Mouse (Mus musculus) CH12.LX (cell line): Measurements from ENCODE around the gene Rp9. TPM values are rescaled to one million over a fixed set of nuclear protein-coding genes. Genes with fewer than 3 reads are reported as not detected.

Source experiments
- DNase-seq: peaks from one replicate; pipeline ENCODE4 v3.0.0-alpha.2; 2013; ENCODE audit errors: extremely low read depth
- H3K27ac ChIP-seq: 2 replicates; pipeline ENCODE4 v1.5.1; 2012; ENCODE audit warnings: low read depth, mild to moderate bottlenecking, control low read depth, moderate library complexity; ENCODE audit not compliant: insufficient read depth
- H3K27me3 ChIP-seq: replicated peaks from 2 replicates; pipeline ENCODE3; 2012; ENCODE audit warnings: inconsistent platforms
- H3K36me3 ChIP-seq, 2 experiments: replicated peaks in 1 of 2; 2 replicates each; pipeline versions ENCODE3 to v1.6.1; 2012; ENCODE audit warnings: inconsistent platforms in 1 of 2, low read length in 1 of 2, mild to moderate bottlenecking in 1 of 2, mixed read lengths in 1 of 2, moderate library complexity in 1 of 2; ENCODE audit not compliant: control insufficient read depth in 1 of 2, insufficient read depth in 1 of 2
- H3K4me1 ChIP-seq, 2 experiments: 2 replicates each; pipeline ENCODE4 v1.6.1; 2012; ENCODE audit warnings: inconsistent platforms in 1 of 2, moderate library complexity in 1 of 2; ENCODE audit not compliant: insufficient read depth in 2 of 2, control insufficient read depth in 1 of 2
- H3K4me2 ChIP-seq: 2 replicates; pipeline ENCODE4 v1.6.1; 2012; ENCODE audit warnings: low read depth, mild to moderate bottlenecking, control low read depth; ENCODE audit not compliant: poor library complexity, insufficient read depth, severe bottlenecking
- H3K4me3 ChIP-seq, 3 experiments: fragments of 150-350 bp in 1 of 3; sonication (generic) in 1 of 3; replicated peaks in 1 of 3; 2 replicates each; pipeline versions ENCODE3 to v1.5.1; 2011 to 2012; ENCODE audit warnings: low read depth in 2 of 3, low read length in 2 of 3, mild to moderate bottlenecking in 2 of 3, moderate library complexity in 2 of 3, control low read depth in 1 of 3, improper control_type of control experiment in 1 of 3, inconsistent platforms in 1 of 3, mixed read lengths in 1 of 3; ENCODE audit not compliant: poor library complexity in 1 of 3
- H3K79me2 ChIP-seq: replicated peaks from 2 replicates; pipeline ENCODE4 v1.6.1; 2012; ENCODE audit warnings: mild to moderate bottlenecking, moderate library complexity; ENCODE audit not compliant: control insufficient read depth, poor library complexity, insufficient read depth, severe bottlenecking; ENCODE audit errors: extremely low read depth
- H3K9ac ChIP-seq: 2 replicates; pipeline ENCODE4 v1.6.1; 2012; ENCODE audit warnings: low read depth, mild to moderate bottlenecking, control low read depth, moderate library complexity; ENCODE audit not compliant: insufficient read depth
- H3K9me3 ChIP-seq: replicated peaks from 2 replicates; pipeline ENCODE3; 2012; ENCODE audit warnings: low read length, inconsistent platforms, mixed read lengths
- CTCF ChIP-seq, 2 experiments: IDR thresholded peaks in 1 of 2; conservative IDR thresholded peaks in 1 of 2; 2 replicates each; pipeline ENCODE4 v1.5.1; 2011 to 2012; ENCODE audit warnings: low read depth in 2 of 2, low read length in 2 of 2, improper control_type of control experiment in 1 of 2, inconsistent platforms in 1 of 2, mild to moderate bottlenecking in 1 of 2, moderate library complexity in 1 of 2
- E2F4 ChIP-seq: IDR thresholded peaks from 2 replicates; pipeline ENCODE4 v1.6.1; 2011; ENCODE audit warnings: low read depth, low read length, improper control_type of control experiment; ENCODE audit not compliant: insufficient replicate concordance
- JUN ChIP-seq: IDR thresholded peaks from 2 replicates; pipeline ENCODE4 v1.6.1; 2011; ENCODE audit warnings: low read depth, mild to moderate bottlenecking, low read length, improper control_type of control experiment, moderate library complexity; ENCODE audit not compliant: insufficient read depth
- KAT2A ChIP-seq: IDR thresholded peaks from 2 replicates; pipeline ENCODE4 v1.6.1; 2012; ENCODE audit warnings: low read length, improper control_type of control experiment, inconsistent platforms; ENCODE audit not compliant: insufficient replicate concordance
- MEF2A ChIP-seq: IDR thresholded peaks from 2 replicates; pipeline ENCODE4 v1.6.1; 2014; ENCODE audit warnings: low read depth, mild to moderate bottlenecking, inconsistent platforms, low read length, improper control_type of control experiment, borderline replicate concordance
- POLR2AphosphoS2 ChIP-seq: IDR thresholded peaks from 2 replicates; pipeline ENCODE4 v1.6.1; 2011; ENCODE audit warnings: low read depth, low read length, improper control_type of control experiment
- RAD21 ChIP-seq: IDR thresholded peaks from 2 replicates; pipeline ENCODE4 v1.6.1; 2011; ENCODE audit warnings: low read depth, mild to moderate bottlenecking, low read length, improper control_type of control experiment, moderate library complexity
- TCF12 ChIP-seq: IDR thresholded peaks from 2 replicates; pipeline ENCODE4 v1.6.1; 2014; ENCODE audit warnings: low read depth, mild to moderate bottlenecking, inconsistent platforms, low read length, improper control_type of control experiment
- dilution Hi-C: fragments of 300-500 bp; cut with MboI; formaldehyde crosslinking; loops from 2 replicates; pipeline ENCODE4 v1.14.3; 2020; ENCODE audit warnings: low sequenced_read_pairs; ENCODE audit not compliant: extremely low pct_unique_long_range_greater_than_20kb, extremely low pct_ligation_motif_present
- in situ Hi-C: fragments of 300-500 bp; cut with MboI; formaldehyde crosslinking; loops from 3 replicates; pipeline ENCODE4 v1.14.3; 2019; ENCODE audit warnings: low sequenced_read_pairs, low pct_ligation_motif_present, low pct_unique_long_range_greater_than_20kb, mixed read lengths
- polyA plus RNA-seq: library from polyadenylated mRNA; unstranded; fragments of >175 nt; gene quantifications from 2 replicates; pipeline ENCODE4 v1.2.1, GENCODE M21; 2012; ENCODE audit warnings: low read depth; ENCODE audit not compliant: insufficient read length
- total RNA-seq, 2 experiments: library from RNA; depleted of rRNA; stranded (reverse); fragments of 300-350 nt in 1 of 2; fragments of >200 nt in 1 of 2; gene quantifications; 2 replicates each; pipeline ENCODE4 v1.2.3; 2012 to 2014

Gene Rp9
- total and polyA plus RNA-seq, 3 experiments: 64.2 to 86.9 (median 85.0) TPM

DNA sequence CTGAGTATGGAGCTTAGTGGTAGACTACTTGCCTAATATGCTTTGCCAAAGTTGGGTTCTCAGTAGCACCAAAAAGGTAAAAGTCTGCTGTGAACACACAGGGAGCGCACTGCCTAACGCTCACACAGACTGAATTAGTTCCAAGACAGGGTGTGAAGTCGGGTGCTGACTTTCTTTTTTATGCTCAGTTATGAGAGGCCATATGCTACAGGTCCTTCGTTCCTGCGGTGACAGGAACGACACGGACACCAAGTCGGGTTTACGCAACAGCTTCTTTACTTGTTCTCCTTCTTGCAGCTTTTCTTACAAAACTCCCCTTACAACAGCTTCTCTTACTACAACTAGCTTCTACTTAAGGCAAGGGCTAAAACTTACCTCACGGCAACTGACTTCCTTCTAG, 26.4 kb downstream of the Rp9 start:
- H3K4me3 ChIP-seq: no peak overlapping the region
- in situ Hi-C loops: no loop called here
- no peak for DNase-seq
- H3K79me2 ChIP-seq: no peaks in the 10 kb centered on the region
- H3K4me2 ChIP-seq: no peak overlapping the region
- H3K9ac ChIP-seq: no peak overlapping the region
- peaks cover 11 to 36% of the 10 kb centered on the region in 2 experiments for H3K36me3 ChIP-seq
- no peak for TF ChIP-seq JUN
- TF ChIP-seq POLR2AphosphoS2: no peak
- H3K9me3 ChIP-seq: no peaks in the 10 kb centered on the region
- dilution Hi-C loops: no loop called here
- no peaks in the 10 kb centered on the region for H3K27me3 ChIP-seq
- no peak overlapping the region for H3K27ac ChIP-seq
- no peaks in the 10 kb centered on the region for H3K4me1 ChIP-seq

- Histone ChIP-seq H3K9me3 (no peaks in the 10 kb centered on the region), H3K4me2 (no peak overlapping the region), H3K4me3 (no peak overlapping the region), H3K36me3 (peaks cover 0 to 5% of the 10 kb centered on the region in 2 experiments), H3K27me3 (no peaks in the 10 kb centered on the region), H3K27ac (no peak overlapping the region), H3K9ac (no peak overlapping the region), H3K4me1 (no peaks in the 10 kb centered on the region), H3K79me2 (no peaks in the 10 kb centered on the region)
- dilution Hi-C loops (no loop called here), in situ Hi-C loops (no loop called here)
- peak in 1 of 2 experiments; percentile 35; a peak in 2 of 4 replicates for TF ChIP-seq CTCF (conservative IDR thresholded peaks at IDR 0.05 in 1 of 2, IDR thresholded peaks at IDR 0.05 in 1 of 2; ENCODE audit: low read depth in 2 of 2, low read length in 2 of 2)
- TF ChIP-seq TCF12: no peak
- no peak for TF ChIP-seq MEF2A
- peak; percentile 23 for TF ChIP-seq RAD21
- no peak for DNase-seq
These were observed 30.7 kb downstream of the Rp9 start for GRCm38 (mm10) chr9:22438826-22439225.

GRCm38 (mm10) chr9:22434101-22434500, 35.4 kb downstream of the Rp9 start:
- no peaks in the 10 kb centered on the region for H3K27me3 ChIP-seq
- H3K36me3 ChIP-seq: no peaks in the 10 kb centered on the region
- no peak overlapping the region for H3K4me2 ChIP-seq
- H3K4me3 ChIP-seq: no peak overlapping the region
- H3K9ac ChIP-seq: no peak overlapping the region
- no peak for DNase-seq
- H3K4me1 ChIP-seq: peaks cover 0 to 17% of the 10 kb centered on the region in 2 experiments; a peak in 2 of 4 replicates
- in situ Hi-C loops (no loop called here), dilution Hi-C loops (no loop called here)
- no peak overlapping the region for H3K27ac ChIP-seq
- H3K79me2 ChIP-seq: no peaks in the 10 kb centered on the region
- TF ChIP-seq E2F4 (no peak), KAT2A (no peak)
- TF ChIP-seq, all 38 proteins: peak for 0
- H3K9me3 ChIP-seq: no peaks in the 10 kb centered on the region
